Mouse (Mus musculus) testis, adult 2 months (tissue): ENCODE results near the gene Pkd1l2.

ENCODE experiments used
- CTCF ChIP-seq: fragments of 200-500 bp; IDR thresholded peaks from 2 replicates; pipeline ENCODE4 v1.5.1; 2012; ENCODE audit warnings: low read depth, mild to moderate bottlenecking, inconsistent platforms, low read length, moderate library complexity; ENCODE audit not compliant: control insufficient read depth, insufficient read depth, insufficient replicate concordance
- POLR2A ChIP-seq: fragments of 200-500 bp; IDR thresholded peaks from 2 replicates; pipeline ENCODE4 v1.6.1; 2012; ENCODE audit warnings: low read depth, mild to moderate bottlenecking, inconsistent platforms, low read length, moderate library complexity; ENCODE audit not compliant: control insufficient read depth

DNA sequence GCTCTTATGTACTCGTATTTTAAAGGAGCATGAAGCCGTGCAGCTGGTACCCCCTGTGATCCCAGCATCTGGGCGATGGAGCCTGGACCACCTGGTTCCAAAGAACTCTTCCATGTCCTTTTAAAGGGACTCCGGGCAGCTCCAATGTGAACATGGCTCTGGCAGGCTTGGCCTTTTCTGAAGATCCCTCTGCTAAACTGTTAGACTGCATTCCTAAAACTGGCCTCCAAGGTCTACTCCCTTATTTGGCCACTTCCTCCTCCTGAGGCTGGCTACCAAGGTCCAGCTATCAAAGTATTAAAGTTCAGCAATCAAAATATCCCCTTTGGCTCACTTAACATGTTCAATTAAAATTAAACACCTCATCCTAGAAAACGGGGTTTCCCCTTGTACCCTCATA lies 54.6 kb downstream of the Pkd1l2 start:
- TF ChIP-seq CTCF (no peak), POLR2A (no peak)
